Mouse (Mus musculus) T-cell, adult 2 months (primary cell): Measurements from ENCODE around the gene Ssxb6.
"Not testable (repeated sequence)": the region's sequence is repeated elsewhere in the genome, so short reads cannot be mapped to it uniquely, and the experiment has no call there.

Experiments used
- DNase-seq: peaks from one replicate; pipeline ENCODE4 v3.0.0; 2022; ENCODE audit warnings: low spot score

Gene Ssxb6

GRCm38 (mm10) chrX:8548155-8548554 lies at the start of gene Ssxb6:
Gene Ssxb6 (minus strand): TSS chrX:8548255.
- not testable (repeated sequence) for DNase-seq

DNA sequence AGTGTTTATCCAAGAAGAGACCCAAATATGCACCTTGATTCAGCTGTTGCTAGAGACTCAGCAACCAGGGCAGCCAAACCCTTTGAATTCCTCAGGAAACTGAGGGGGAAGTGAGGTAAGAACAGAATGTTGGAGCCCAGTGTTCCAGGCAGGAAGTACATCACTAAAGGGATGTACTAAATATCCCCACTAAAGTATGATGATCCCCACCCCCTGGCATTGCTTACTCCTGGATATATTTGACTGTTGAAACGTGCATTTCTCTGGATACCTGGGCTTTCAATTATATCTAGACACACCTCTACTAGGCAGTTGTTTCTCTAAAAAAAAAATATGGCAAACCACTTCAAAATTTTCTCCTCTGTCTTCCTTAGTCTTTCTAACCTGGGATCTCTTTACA lies 43.7 kb upstream of the Ssxb6 start, which contains the start of gene Ssxb3:
Gene Ssxb3, minus strand, starts transcription at position 101 of the 400 bp plus-strand sequence.
- not testable (repeated sequence) for DNase-seq

GRCm38 (mm10) chrX:8524854-8525253 lies 23.2 kb downstream of the Ssxb6 start, which contains the start of gene Gm14459:
Gene Gm14459 (minus strand): TSS chrX:8524954.
- DNase-seq = no peak
